Mouse (Mus musculus) lung, embryonic 16.5 days (tissue): ENCODE results near the gene Ttc9. TPM values are rescaled to one million over a fixed set of nuclear protein-coding genes. Genes with fewer than 3 reads are reported as not detected.

Experiments used
- ATAC-seq: fragments of 200-750 bp; cut with Nextera tagmentation; 2 replicates; pipeline ENCODE4 v1.8.0; 2017; ENCODE audit warnings: low read depth, mild to moderate bottlenecking, moderate library complexity
- H3K27ac ChIP-seq: fragments of 300-500 bp; sonication (generic); 2 replicates; pipeline ENCODE4 v1.5.1; 2014; ENCODE audit warnings: mild to moderate bottlenecking, control low read depth, low read length
- H3K27me3 ChIP-seq: fragments of 300-500 bp; sonication (generic); 2 replicates; pipeline ENCODE4 v1.6.1; 2014; ENCODE audit warnings: low read depth, low read length, mixed read lengths; ENCODE audit not compliant: control insufficient read depth, insufficient read depth
- H3K36me3 ChIP-seq: fragments of 300-500 bp; sonication (generic); 2 replicates; pipeline ENCODE4 v1.6.1; 2014; ENCODE audit warnings: low read length; ENCODE audit not compliant: control insufficient read depth, insufficient read depth
- H3K4me1 ChIP-seq: fragments of 300-500 bp; sonication (generic); replicated peaks from 2 replicates; pipeline ENCODE4 v1.6.1; 2014; ENCODE audit warnings: low read length, mixed read lengths; ENCODE audit not compliant: control insufficient read depth, insufficient read depth
- H3K4me2 ChIP-seq: fragments of 300-500 bp; sonication (generic); 2 replicates; pipeline ENCODE4 v1.6.1; 2014; ENCODE audit warnings: low read depth, low read length, control low read depth
- H3K4me3 ChIP-seq: fragments of 300-500 bp; sonication (generic); 2 replicates; pipeline ENCODE4 v1.5.1; 2014; ENCODE audit warnings: mild to moderate bottlenecking, low read length, control low read depth
- H3K9ac ChIP-seq: fragments of 300-500 bp; sonication (generic); 2 replicates; pipeline ENCODE4 v1.6.1; 2014; ENCODE audit warnings: low read length, control low read depth
- H3K9me3 ChIP-seq: fragments of 300-500 bp; sonication (generic); 2 replicates; pipeline ENCODE4 v1.6.1; 2016; ENCODE audit warnings: low read length; ENCODE audit not compliant: control insufficient read depth
- WGBS: fragments of 180-500 bp; shearing (Covaris S2); extraction: QIAGEN DNeasy Blood & Tissue Kit; methylation state at CpG from one replicate; pipeline ENCODE4 v1.1.7; 2014; 5-methylcytosine and 5-hydroxymethylcytosine counted together
- polyA plus RNA-seq: library from polyadenylated mRNA; unstranded; fragments of >200 nt; fragmentation: Nextera tagmentation; extraction: Ambion mirVana; gene quantifications from 2 replicates; pipeline ENCODE4 v1.2.1, GENCODE M21; 2015

Ttc9 gene
- polyA plus RNA-seq, 1 experiment from 2014 or later: 4.9 TPM

DNA sequence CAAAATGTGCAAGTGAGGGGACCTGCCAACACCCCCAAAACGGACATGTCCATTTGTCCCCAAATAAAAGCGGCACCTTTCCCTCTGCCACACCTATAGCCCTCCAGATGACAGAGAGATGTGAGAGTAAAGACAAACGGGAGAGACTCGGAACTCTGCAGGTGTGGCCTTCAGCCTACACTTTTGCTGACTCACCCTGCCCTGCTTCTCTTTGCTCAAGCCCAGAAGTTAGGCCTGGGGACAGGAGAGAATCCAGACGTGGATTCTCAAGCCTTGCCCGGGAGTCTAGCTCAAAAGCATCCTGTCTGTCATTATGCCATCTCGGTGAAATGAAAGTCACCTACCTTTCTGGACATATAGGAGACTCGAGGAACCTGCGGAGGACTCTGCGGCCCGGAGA, 52.3 kb downstream of the Ttc9 start:
- H3K4me1 ChIP-seq: no peaks in the 10 kb centered on the region
- no peaks in the 10 kb centered on the region for H3K9me3 ChIP-seq
- no peaks in the 10 kb centered on the region for H3K27me3 ChIP-seq
- H3K9ac ChIP-seq: no peak overlapping the region
- no peaks in the 10 kb centered on the region for H3K36me3 ChIP-seq
- no peak for ATAC-seq
- H3K4me3 ChIP-seq: no peak overlapping the region
- WGBS: 52% methylated on average over 11 of the region's 11 CpGs
- no peak overlapping the region for H3K4me2 ChIP-seq
- no peak overlapping the region for H3K27ac ChIP-seq

- Histone ChIP-seq H3K4me3 (no peak overlapping the region), H3K27me3 (no peaks in the 10 kb centered on the region), H3K4me2 (no peak overlapping the region), H3K9me3 (no peaks in the 10 kb centered on the region), H3K36me3 (no peaks in the 10 kb centered on the region), H3K27ac (no peak overlapping the region), H3K9ac (no peak overlapping the region), H3K4me1 (no peaks in the 10 kb centered on the region)
- 72% methylated on average over 6 of the region's 6 CpGs for WGBS
- ATAC-seq: no peak
Observed at GRCm38 (mm10) chr12:81684096-81684495, 53.0 kb downstream of the Ttc9 start.

DNA sequence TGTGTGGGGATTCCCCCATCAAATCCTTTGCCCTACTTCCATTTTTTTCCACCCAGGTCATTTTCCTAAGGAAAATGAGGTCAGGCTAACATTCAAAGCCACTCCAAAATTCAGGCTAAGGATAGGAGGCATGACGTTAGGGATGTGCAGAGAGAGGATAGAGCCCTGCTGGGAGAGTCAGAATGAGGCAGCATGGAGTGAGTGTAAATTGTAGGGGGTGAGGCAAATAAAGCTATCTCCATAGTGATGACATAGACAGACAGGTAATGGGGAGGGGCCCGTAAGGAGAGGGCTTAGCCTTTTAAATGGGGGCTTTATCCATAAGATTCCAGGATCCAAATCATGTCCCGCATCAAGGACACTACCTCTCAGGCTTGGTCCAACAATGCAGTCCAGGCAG, 54.9 kb downstream of the Ttc9 start:
- H3K9ac ChIP-seq: no peak overlapping the region
- no peak overlapping the region for H3K4me3 ChIP-seq
- no peaks in the 10 kb centered on the region for H3K27me3 ChIP-seq
- H3K9me3 ChIP-seq: no peaks in the 10 kb centered on the region
- H3K4me2 ChIP-seq: no peak overlapping the region
- H3K36me3 ChIP-seq: no peaks in the 10 kb centered on the region
- peaks cover 7% of the 10 kb centered on the region for H3K4me1 ChIP-seq
- no peak overlapping the region for H3K27ac ChIP-seq
- ATAC-seq: no peak
- WGBS: 55% methylated on average over 3 of the region's 3 CpGs

DNA sequence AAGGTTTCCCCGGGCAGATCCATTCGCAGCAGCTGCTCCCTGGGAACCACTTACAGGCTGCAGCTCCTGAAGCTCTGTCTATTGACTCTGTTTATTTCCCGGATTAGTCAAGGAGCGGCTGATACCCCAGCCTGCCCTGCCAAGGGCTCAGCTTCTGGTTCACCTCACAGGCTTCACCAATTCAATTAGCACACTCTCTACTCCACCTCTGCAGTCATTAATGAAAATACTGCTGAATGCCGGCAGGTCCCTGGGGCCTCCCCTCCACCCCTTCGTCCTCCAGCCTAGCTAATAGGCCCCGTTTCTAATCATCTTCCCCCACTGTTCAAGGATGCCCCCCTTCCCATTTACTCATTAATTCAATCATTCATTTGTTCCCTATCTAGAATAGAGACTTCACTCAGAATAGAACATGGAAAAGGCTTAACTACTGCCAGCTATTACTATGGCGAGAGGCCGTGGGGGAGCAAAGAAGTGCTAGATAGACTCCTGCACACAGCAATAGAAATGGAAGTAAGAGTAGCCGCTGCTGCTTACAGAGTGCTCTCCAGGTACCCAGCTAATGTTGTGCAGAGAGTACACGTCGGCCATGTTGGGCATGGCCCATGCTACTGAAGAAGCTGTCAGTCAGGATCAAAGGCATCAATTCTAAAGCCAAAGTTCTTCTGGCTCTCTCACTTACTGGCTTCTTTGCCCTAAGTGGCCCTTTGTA, 55.5 kb downstream of the Ttc9 start:
- peaks cover 7% of the 10 kb centered on the region for H3K4me1 ChIP-seq
- no peaks in the 10 kb centered on the region for H3K27me3 ChIP-seq
- no peak overlapping the region for H3K4me3 ChIP-seq
- H3K9me3 ChIP-seq: no peaks in the 10 kb centered on the region
- 50% methylated on average over 12 of the region's 12 CpGs for WGBS
- H3K36me3 ChIP-seq: no peaks in the 10 kb centered on the region
- H3K9ac ChIP-seq: no peak overlapping the region
- no peak for ATAC-seq
- no peak overlapping the region for H3K27ac ChIP-seq
- H3K4me2 ChIP-seq: no peak overlapping the region

DNA sequence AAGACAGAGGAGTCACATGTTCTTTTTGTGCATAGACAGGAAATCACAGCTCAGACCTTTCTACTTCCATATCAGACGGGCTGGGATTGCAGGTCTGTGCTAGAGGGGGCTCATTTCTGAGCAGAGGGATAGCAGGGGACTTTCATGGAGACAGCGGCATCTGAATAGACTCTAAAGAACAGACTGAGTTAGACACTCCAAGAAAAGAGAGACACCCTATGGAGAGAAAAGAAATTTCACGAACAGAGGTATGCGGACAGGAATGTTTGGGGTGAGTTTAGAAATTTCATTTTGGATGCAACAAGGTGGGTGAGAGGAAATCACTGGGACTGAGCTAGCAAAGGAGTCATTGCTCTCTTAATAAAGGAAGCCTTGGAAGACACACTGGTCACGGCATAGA, 56.8 kb downstream of the Ttc9 start:
- H3K9ac ChIP-seq: no peak overlapping the region
- H3K9me3 ChIP-seq: no peaks in the 10 kb centered on the region
- 71% methylated on average over 5 of the region's 5 CpGs for WGBS
- no peak overlapping the region for H3K27ac ChIP-seq
- no peaks in the 10 kb centered on the region for H3K36me3 ChIP-seq
- H3K27me3 ChIP-seq: no peaks in the 10 kb centered on the region
- no peak for ATAC-seq
- H3K4me1 ChIP-seq: peaks cover 7% of the 10 kb centered on the region
- H3K4me3 ChIP-seq: no peak overlapping the region
- no peak overlapping the region for H3K4me2 ChIP-seq

DNA sequence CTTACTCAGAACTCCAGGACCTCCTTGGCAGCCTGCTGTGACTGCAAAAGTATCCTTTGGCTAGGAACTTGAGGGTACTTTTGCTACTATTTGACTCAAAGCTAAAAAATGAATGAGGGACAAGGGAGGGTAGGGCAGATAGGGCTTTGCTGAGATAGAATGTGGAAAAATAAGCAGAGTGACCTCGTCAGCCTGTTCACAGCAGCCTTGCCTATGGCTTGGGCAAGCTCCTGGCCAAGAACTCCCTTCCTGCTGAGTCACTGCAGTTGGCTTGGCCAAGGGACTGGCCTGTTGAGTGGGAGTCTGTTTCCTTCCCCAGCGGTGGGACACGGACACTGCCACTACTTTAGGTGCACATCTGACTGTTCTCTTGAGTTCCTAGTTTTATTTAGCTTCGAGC, 57.5 kb downstream of the Ttc9 start:
- ATAC-seq: no peak
- H3K27ac ChIP-seq: no peak overlapping the region
- H3K9me3 ChIP-seq: no peaks in the 10 kb centered on the region

DNA sequence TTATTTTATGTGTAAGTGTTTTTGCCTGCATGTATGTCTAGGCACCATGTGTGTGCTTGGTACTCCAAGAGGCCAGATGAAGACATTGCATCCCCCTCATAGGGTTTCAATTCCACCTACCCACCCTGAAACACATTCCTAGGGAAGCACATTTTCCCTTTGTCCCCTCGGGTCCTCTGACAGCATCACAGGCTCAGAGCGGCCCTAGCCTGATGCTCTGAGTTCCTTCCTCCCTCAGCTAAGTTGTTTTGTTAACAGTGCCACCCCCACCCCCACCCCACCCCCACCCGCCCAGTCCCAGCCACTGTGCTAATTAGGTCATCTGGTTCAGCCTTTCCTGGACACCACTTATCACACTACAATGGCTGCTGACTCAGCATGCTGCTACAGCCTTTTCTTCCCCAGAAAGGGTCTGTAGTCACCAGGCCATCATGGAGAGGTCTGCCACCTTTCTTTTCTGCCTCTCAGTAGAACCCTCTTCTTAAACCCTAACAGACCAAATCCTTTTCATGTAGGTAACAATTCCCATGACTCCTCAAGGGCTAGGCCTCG, 58.5 kb downstream of the Ttc9 start:
- Histone ChIP-seq H3K9ac (no peak overlapping the region), H3K4me1 (peaks cover 7% of the 10 kb centered on the region), H3K27me3 (no peaks in the 10 kb centered on the region), H3K27ac (no peak overlapping the region), H3K36me3 (no peaks in the 10 kb centered on the region), H3K9me3 (no peaks in the 10 kb centered on the region), H3K4me3 (no peak overlapping the region), H3K4me2 (no peak overlapping the region)
- 50% methylated on average over 4 of the region's 4 CpGs for WGBS
- ATAC-seq: no peak

More for the DNA sequence above, 57.5 kb downstream of the Ttc9 start:
- peaks cover 7% of the 10 kb centered on the region for H3K4me1 ChIP-seq
- H3K36me3 ChIP-seq: no peaks in the 10 kb centered on the region
- H3K27me3 ChIP-seq: no peaks in the 10 kb centered on the region
- 84% methylated on average over 4 of the region's 4 CpGs for WGBS
- no peak overlapping the region for H3K9ac ChIP-seq
- H3K4me3 ChIP-seq: no peak overlapping the region
- H3K4me2 ChIP-seq: no peak overlapping the region

GRCm38 (mm10) chr12:81690111-81690510, 59.1 kb downstream of the Ttc9 start:
- WGBS: 89% methylated on average over 15 of the region's 15 CpGs
- no peak for ATAC-seq
- Histone ChIP-seq H3K9ac (no peak overlapping the region), H3K36me3 (no peaks in the 10 kb centered on the region), H3K27me3 (no peaks in the 10 kb centered on the region), H3K4me3 (no peak overlapping the region), H3K4me1 (peaks cover 7% of the 10 kb centered on the region), H3K9me3 (no peaks in the 10 kb centered on the region), H3K4me2 (no peak overlapping the region), H3K27ac (no peak overlapping the region)

- H3K9ac ChIP-seq: no peak overlapping the region
- H3K4me2 ChIP-seq: no peak overlapping the region
- no peaks in the 10 kb centered on the region for H3K9me3 ChIP-seq
- peak; percentile 47 for ATAC-seq
- H3K36me3 ChIP-seq: no peaks in the 10 kb centered on the region
- no peak overlapping the region for H3K4me3 ChIP-seq
- peaks cover 7% of the 10 kb centered on the region for H3K4me1 ChIP-seq
- no peaks in the 10 kb centered on the region for H3K27me3 ChIP-seq
- H3K27ac ChIP-seq: peak overlapping the region; percentile 59
- WGBS: 40% methylated on average over 7 of the region's 7 CpGs
Observed at GRCm38 (mm10) chr12:81690751-81691150, 59.7 kb downstream of the Ttc9 start.
